Mouse (Mus musculus) lung, postnatal 0 days (tissue): ENCODE results near the gene Gm44502. TPM values are rescaled to one million over a fixed set of nuclear protein-coding genes. Genes with fewer than 3 reads are reported as not detected.

ENCODE experiments used
- ATAC-seq: fragments of 200-750 bp; cut with Nextera tagmentation; 2 replicates; pipeline ENCODE4 v1.8.0; 2017; ENCODE audit warnings: moderate library complexity
- DNase-seq: peaks from one replicate; pipeline ENCODE4 v3.0.0-alpha.2; 2016; ENCODE audit warnings: low spot score
- H3K27ac ChIP-seq: fragments of 300-500 bp; sonication (generic); 2 replicates; pipeline ENCODE4 v1.5.1; 2014; ENCODE audit warnings: antibody characterized with exemption, mild to moderate bottlenecking, low read length, mixed read lengths
- H3K27me3 ChIP-seq: fragments of 300-500 bp; sonication (generic); replicated peaks from 2 replicates; pipeline ENCODE4 v1.6.1; 2014; ENCODE audit warnings: low read length, mixed read lengths; ENCODE audit not compliant: insufficient read depth
- H3K36me3 ChIP-seq: fragments of 300-500 bp; sonication (generic); 2 replicates; pipeline ENCODE4 v1.6.1; 2014; ENCODE audit warnings: low read length, mixed read lengths; ENCODE audit not compliant: insufficient read depth
- H3K4me1 ChIP-seq: fragments of 300-500 bp; sonication (generic); 2 replicates; pipeline ENCODE4 v1.6.1; 2014; ENCODE audit warnings: antibody characterized with exemption, low read depth, low read length, mixed read lengths; ENCODE audit not compliant: insufficient read depth
- H3K4me2 ChIP-seq: fragments of 300-500 bp; sonication (generic); replicated peaks from 2 replicates; pipeline ENCODE4 v1.6.1; 2014; ENCODE audit warnings: low read depth, mild to moderate bottlenecking, low read length, moderate library complexity, mixed read lengths
- H3K4me3 ChIP-seq: fragments of 300-500 bp; sonication (generic); 2 replicates; pipeline ENCODE4 v1.5.1; 2014; ENCODE audit warnings: low read depth, low read length
- H3K9ac ChIP-seq: fragments of 300-500 bp; sonication (generic); replicated peaks from 2 replicates; pipeline ENCODE4 v1.6.1; 2014; ENCODE audit warnings: low read depth, mild to moderate bottlenecking
- H3K9me3 ChIP-seq: fragments of 300-500 bp; sonication (generic); 2 replicates; pipeline ENCODE4 v1.6.1; 2016; ENCODE audit warnings: low read length, mixed read lengths
- CTCF ChIP-seq: IDR thresholded peaks from 2 replicates; pipeline ENCODE4 v1.5.1; 2016; ENCODE audit warnings: antibody characterized with exemption, mild to moderate bottlenecking
- EP300 ChIP-seq: IDR thresholded peaks from 2 replicates; pipeline ENCODE4 v1.6.1; 2016; ENCODE audit warnings: antibody characterized with exemption, mild to moderate bottlenecking, control low read depth
- WGBS: fragments of 180-500 bp; shearing (Covaris S2); extraction: QIAGEN DNeasy Blood & Tissue Kit; methylation state at CpG from one replicate; pipeline ENCODE4 v1.1.7; 2014; 5-methylcytosine and 5-hydroxymethylcytosine counted together
- polyA plus RNA-seq: library from polyadenylated mRNA; unstranded; fragments of >200 nt; fragmentation: Nextera tagmentation; extraction: Ambion mirVana; gene quantifications from 2 replicates; pipeline ENCODE4 v1.2.1, GENCODE M21; 2015

Gene Gm44502
- polyA plus RNA-seq, 1 experiment from 2014 or later = not detected

DNA sequence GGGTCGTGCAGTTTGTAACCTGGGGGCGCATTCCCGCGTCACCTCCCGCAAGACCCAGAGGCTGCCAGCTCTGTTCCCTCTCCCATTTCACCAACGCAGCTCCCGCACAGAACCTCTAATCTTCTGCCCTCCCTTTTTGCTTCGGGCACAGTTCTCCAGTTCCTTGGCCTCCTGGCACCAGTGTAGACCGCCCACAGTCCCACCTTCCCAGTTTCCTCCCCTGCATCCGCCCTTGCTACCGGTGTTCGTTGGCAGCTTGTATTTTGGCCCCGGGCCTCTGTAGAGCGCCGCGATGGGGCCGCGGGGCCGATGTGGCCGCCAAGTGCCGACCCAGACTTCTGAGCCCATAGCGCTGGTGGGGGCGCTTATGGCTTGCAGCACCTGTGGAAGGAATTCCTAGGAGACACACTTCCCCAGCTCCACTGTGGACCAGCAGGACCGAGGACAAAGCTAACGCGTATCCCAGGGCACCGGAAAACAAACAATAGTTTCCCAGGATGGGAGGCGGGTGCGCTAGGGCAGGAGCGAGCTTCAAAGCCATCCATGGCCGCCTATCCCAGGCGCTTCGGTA lies 50.6 kb downstream of the Gm44502 start, which contains the start of gene Odf3b:
TSS of gene Odf3b (minus strand) at position 452 of the 571 bp plus-strand sequence.
- Histone ChIP-seq H3K36me3 (no peaks in the 10 kb centered on the region), H3K4me3 (peak within 1 kb of the TSS; percentile 34), H3K9me3 (no peaks in the 10 kb centered on the region), H3K9ac (no peak within 1 kb of the TSS; the same call in 1 of the 2 replicates), H3K4me1 (peaks cover 2% of the 10 kb centered on the region), H3K27me3 (peaks cover 34% of the 10 kb centered on the region), H3K27ac (no peak within 1 kb of the TSS), H3K4me2 (peak within 1 kb of the TSS; percentile 55)
- peak; percentile 63 for ATAC-seq
- WGBS = under 1% methylated on average over 33 of the region's 33 CpGs
- DNase-seq = peak; percentile 26
- TF ChIP-seq CTCF (no peak), EP300 (no peak)

DNA sequence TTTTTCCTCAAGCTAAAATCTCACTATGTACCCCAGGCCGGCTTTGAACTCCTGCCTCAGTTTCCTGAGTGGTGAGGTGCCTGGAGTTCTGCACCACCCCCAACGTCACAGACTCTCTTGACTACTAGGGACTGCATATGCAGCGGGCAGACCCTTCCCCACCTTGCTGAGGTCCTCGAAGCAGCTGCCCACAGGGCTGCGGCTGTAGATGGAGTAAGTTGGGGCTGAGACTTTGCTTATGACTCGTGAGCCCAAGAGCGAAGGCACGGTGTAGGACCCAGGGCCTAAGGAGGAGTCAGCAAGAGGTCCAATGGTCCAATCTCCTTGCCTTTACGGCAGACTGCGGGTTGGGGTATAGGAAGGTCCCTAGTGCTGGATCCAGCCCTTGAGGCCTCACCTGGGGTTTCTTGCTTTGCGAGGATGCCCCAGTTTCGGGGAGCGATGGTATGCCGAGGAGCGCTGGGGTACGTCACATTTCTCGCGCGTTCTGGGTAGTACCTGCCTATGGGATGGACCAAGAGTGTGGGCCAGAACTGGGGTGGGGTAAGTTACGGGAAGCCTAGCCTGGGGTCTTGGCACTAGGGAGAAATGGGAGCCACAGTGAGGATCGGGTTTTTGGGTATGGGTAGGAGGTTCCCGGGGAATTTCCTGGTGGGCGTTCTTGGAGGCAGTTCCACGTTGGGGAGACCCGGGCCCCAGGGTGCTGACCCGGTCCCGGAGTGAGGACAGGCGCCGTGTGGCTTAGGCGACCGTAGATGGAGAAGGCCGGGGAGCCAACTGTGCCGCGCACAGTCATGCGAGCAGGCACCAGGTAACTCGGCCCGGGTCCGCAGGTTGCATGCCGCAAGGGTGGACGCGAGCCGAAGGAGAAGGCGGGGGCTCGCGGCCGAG lies 51.3 kb downstream of the Gm44502 start:
- H3K4me1 ChIP-seq = peaks cover 4% of the 10 kb centered on the region
- DNase-seq = no peak
- H3K4me3 ChIP-seq = peak overlapping the region; percentile 34
- H3K9ac ChIP-seq = no peak overlapping the region
- H3K27ac ChIP-seq = no peak overlapping the region
- H3K36me3 ChIP-seq = no peaks in the 10 kb centered on the region
- no peaks in the 10 kb centered on the region for H3K9me3 ChIP-seq
- ATAC-seq = no peak
- peaks cover 34% of the 10 kb centered on the region for H3K27me3 ChIP-seq
- no peak for TF ChIP-seq EP300
- no peak for TF ChIP-seq CTCF
- H3K4me2 ChIP-seq = peak overlapping the region; percentile 55
- WGBS = 14% methylated on average over 46 of the region's 46 CpGs

- no peak overlapping the region for H3K4me2 ChIP-seq
- H3K27me3 ChIP-seq = peaks cover 32% of the 10 kb centered on the region
- H3K4me3 ChIP-seq = no peak overlapping the region
Observed at GRCm38 (mm10) chr15:89377362-89377761, 52.1 kb downstream of the Gm44502 start.

DNA sequence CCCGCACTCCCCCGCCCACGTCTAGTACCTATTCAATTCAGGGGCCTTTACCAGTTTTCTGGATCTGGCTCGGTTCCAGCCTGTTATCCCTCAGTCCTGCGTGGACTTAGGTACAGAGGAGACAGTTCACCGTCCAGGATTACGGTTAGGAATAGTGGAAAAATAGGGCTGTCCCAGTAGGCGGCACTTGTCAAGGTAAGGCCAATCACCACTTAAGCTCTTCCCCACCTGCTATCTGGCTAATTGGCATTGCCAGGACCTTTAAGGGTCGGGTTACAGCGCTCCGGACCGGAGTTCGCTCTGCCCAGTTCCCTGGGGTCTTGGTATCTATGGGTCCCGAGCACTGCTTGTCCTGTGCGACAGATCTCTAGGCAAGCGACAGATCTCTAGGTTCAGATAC lies 52.5 kb downstream of the Gm44502 start, which contains the start of gene Tymp:
TSS of gene Tymp (minus strand) at position 83 of the 400 bp plus-strand sequence.
- H3K4me2 ChIP-seq = no peak within 1 kb of the TSS; the same call in 1 of the 2 replicates
- no peak within 1 kb of the TSS for H3K9ac ChIP-seq
- peaks cover 32% of the 10 kb centered on the region for H3K27me3 ChIP-seq
- H3K4me1 ChIP-seq = peaks cover 8% of the 10 kb centered on the region
- WGBS = 27% methylated on average over 16 of the region's 16 CpGs
- no peak within 1 kb of the TSS for H3K27ac ChIP-seq
- H3K9me3 ChIP-seq = no peaks in the 10 kb centered on the region
- no peak for TF ChIP-seq CTCF
- no peak for TF ChIP-seq EP300
- H3K4me3 ChIP-seq = no peak within 1 kb of the TSS
- ATAC-seq (no peak), DNase-seq (no peak)
- peaks cover 5% of the 10 kb centered on the region; the same call in 1 of the 2 replicates for H3K36me3 ChIP-seq

More at GRCm38 (mm10) chr15:89377362-89377761, 52.1 kb downstream of the Gm44502 start:
- Histone ChIP-seq H3K9ac (no peak overlapping the region), H3K27ac (no peak overlapping the region), H3K4me1 (peaks cover 8% of the 10 kb centered on the region), H3K9me3 (no peaks in the 10 kb centered on the region), H3K36me3 (0 out of 2 replicates have a peak, but pooled peaks cover under 1% of the 10 kb centered on the region)
- ATAC-seq = no peak
- WGBS = 4% methylated on average over 18 of the region's 18 CpGs
- no peak for DNase-seq
- no peak for TF ChIP-seq EP300
- no peak for TF ChIP-seq CTCF

DNA sequence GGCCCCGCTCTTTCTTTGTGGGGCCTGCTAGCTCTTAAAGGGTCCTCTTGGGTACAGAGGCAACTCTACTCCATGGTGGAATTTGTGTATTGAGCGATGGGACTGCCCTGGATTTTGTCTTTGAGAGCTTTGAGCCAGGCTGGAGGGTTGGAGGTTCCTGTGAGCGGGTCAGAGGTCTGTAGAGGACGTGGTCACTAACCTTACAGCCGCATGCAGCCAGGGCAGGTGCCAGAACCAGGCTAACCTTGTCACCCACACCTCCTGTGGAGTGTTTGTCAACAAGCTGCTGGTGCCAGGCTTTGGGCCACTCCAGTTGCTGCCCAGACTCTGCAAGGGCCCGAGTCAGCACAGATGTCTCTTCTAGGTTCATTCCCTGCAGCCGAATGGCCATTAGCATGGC lies 53.5 kb downstream of the Gm44502 start:
- H3K4me1 ChIP-seq = peaks cover 8% of the 10 kb centered on the region
- WGBS = 74% methylated on average over 7 of the region's 7 CpGs
- no peak for ATAC-seq
- peaks cover 32% of the 10 kb centered on the region for H3K27me3 ChIP-seq
- TF ChIP-seq CTCF (no peak), EP300 (no peak)
- H3K4me2 ChIP-seq = no peak overlapping the region
- peaks cover 8% of the 10 kb centered on the region; the same call in 1 of the 2 replicates for H3K36me3 ChIP-seq
- no peak overlapping the region for H3K4me3 ChIP-seq
- no peak for DNase-seq
- H3K27ac ChIP-seq = no peak overlapping the region
- H3K9me3 ChIP-seq = no peaks in the 10 kb centered on the region
- no peak overlapping the region for H3K9ac ChIP-seq

GRCm38 (mm10) chr15:89374801-89375534 lies 54.5 kb downstream of the Gm44502 start:
- peaks cover 8% of the 10 kb centered on the region for H3K4me1 ChIP-seq
- ATAC-seq (no peak), DNase-seq (no peak)
- H3K27ac ChIP-seq = no peak overlapping the region
- no peak overlapping the region for H3K4me3 ChIP-seq
- no peak overlapping the region for H3K4me2 ChIP-seq
- no peak overlapping the region for H3K9ac ChIP-seq
- peaks cover 32% of the 10 kb centered on the region for H3K27me3 ChIP-seq
- peaks cover 16% of the 10 kb centered on the region for H3K36me3 ChIP-seq
- TF ChIP-seq CTCF (no peak), EP300 (no peak)
- WGBS = 90% methylated on average over 17 of the region's 17 CpGs
- no peaks in the 10 kb centered on the region for H3K9me3 ChIP-seq
